ENCODE assay signal across 10 mouse cellular contexts in the genomic region with DNA sequence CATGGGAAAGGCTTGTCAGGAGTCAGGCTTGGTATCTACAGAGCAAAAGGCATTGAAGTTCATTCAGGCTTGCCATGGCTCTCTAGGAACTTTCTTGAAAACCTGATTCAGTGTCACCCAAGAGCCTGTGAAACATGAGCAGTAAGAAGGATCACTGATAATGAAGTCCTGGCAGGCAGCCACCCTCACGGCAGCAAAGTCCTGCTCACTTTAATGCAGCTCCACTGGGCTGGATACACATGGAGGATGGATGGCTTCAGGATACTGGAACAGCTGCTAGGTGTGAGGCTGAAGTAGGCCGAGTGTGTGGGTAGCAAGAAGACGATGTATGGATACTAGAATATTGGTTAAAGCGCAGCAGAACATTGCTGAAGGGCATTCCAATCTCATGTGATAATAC.
DNase-seq lines count a peak whose midpoint lies in the region; ATAC-seq and TF ChIP-seq lines count a peak whose summit lies in the region.
"Had no signal": no experiment of that assay in that cellular context is flagged by ENCODE, and none has a peak within 500 bp of the region (broad histone marks: within the 10 kb centered on the region; RNA-seq: fewer than 3 reads in every experiment).

No protein-coding gene starts in this region.

- H3K27me3 ChIP-seq in heart, adult 2 months (ENCODE audit: control insufficient read depth, insufficient read depth, low read length), result no peaks in the 10 kb centered on the region
- H3K27me3 ChIP-seq in liver, embryonic 12.5 days (replicated peaks), result no peaks in the 10 kb centered on the region
- no peaks in the 10 kb centered on the region for H3K27me3 ChIP-seq in MEL (ENCODE audit: control insufficient read depth in 1 of 2, insufficient read depth in 2 of 2, low read length in 2 of 2)
- no peaks in the 10 kb centered on the region for H3K27me3 ChIP-seq in forebrain, embryonic 15.5 days
- H3K27me3 ChIP-seq: heart, embryonic 15.5 days; stomach, embryonic 15.5 days had no signal

- no peaks in the 10 kb centered on the region for H3K36me3 ChIP-seq in heart, adult 2 months (ENCODE audit: control insufficient read depth, insufficient read depth, low read length)
- no peaks in the 10 kb centered on the region for H3K36me3 ChIP-seq in liver, embryonic 12.5 days
- H3K36me3 ChIP-seq in MEL (ENCODE audit: control insufficient read depth in 1 of 2, insufficient read depth in 2 of 2, low read length in 2 of 2), result no peaks in the 10 kb centered on the region
- H3K36me3 ChIP-seq in forebrain, embryonic 15.5 days, result no peaks in the 10 kb centered on the region
- H3K36me3 ChIP-seq: heart, embryonic 15.5 days; stomach, embryonic 15.5 days had no signal

- no peak overlapping the region for H3K4me3 ChIP-seq in heart, adult 2 months
- no peak overlapping the region for H3K4me3 ChIP-seq in liver, embryonic 12.5 days
- H3K4me3 ChIP-seq in MEL (ENCODE audit: control insufficient read depth in 1 of 2, insufficient read depth in 1 of 2, low read depth in 2 of 2, low read length in 2 of 2), result no peak overlapping the region
- no peak overlapping the region for H3K4me3 ChIP-seq in forebrain, embryonic 15.5 days
- H3K4me3 ChIP-seq: heart, embryonic 15.5 days; stomach, embryonic 15.5 days had no signal

- H3K4me1 ChIP-seq in heart, adult 2 months (ENCODE audit: control insufficient read depth, insufficient read depth, low read length), result no peaks in the 10 kb centered on the region
- no peaks in the 10 kb centered on the region for H3K4me1 ChIP-seq in liver, embryonic 12.5 days
- H3K4me1 ChIP-seq in MEL (ENCODE audit: control insufficient read depth in 1 of 2, insufficient read depth in 2 of 2, low read length in 2 of 2), result no peaks in the 10 kb centered on the region
- 0 out of 2 replicates have a peak, but pooled peaks cover 3% of the 10 kb centered on the region for H3K4me1 ChIP-seq in forebrain, embryonic 15.5 days
- H3K4me1 ChIP-seq: stomach, embryonic 15.5 days had no signal

- TF ChIP-seq POLR2A in heart, adult 2 months (IDR thresholded peaks at IDR 0.05; ENCODE audit: insufficient read depth, low read depth, low read length), result no peak
- TF ChIP-seq POLR2A in MEL (IDR thresholded peaks at IDR 0.05; ENCODE audit: control insufficient read depth in 1 of 2, insufficient read depth in 1 of 2, low read depth in 1 of 2, low read length in 2 of 2, poor library complexity in 1 of 2), result no peak

- ATAC-seq in liver, embryonic 12.5 days, result no peak
- peak; percentile 93 for ATAC-seq in forebrain, embryonic 15.5 days (replicated peaks)
- ATAC-seq: liver, postnatal 0 days had no signal

- no peak overlapping the region for H3K27ac ChIP-seq in heart, adult 2 months
- no peak overlapping the region for H3K27ac ChIP-seq in liver, embryonic 12.5 days
- no peak overlapping the region for H3K27ac ChIP-seq in MEL (ENCODE audit: control insufficient read depth, low read depth, low read length)
- no peak overlapping the region for H3K27ac ChIP-seq in forebrain, embryonic 15.5 days (replicated peaks)
- H3K27ac ChIP-seq: heart, embryonic 15.5 days; stomach, embryonic 15.5 days had no signal

- no peak for TF ChIP-seq CTCF in heart, adult 2 months (IDR thresholded peaks at IDR 0.05)
- TF ChIP-seq CTCF in MEL (IDR thresholded peaks at IDR 0.05 in 2 of 3, conservative IDR thresholded peaks at IDR 0.05 in 1 of 3; ENCODE audit: control insufficient read depth in 1 of 3, insufficient read depth in 1 of 3, low read depth in 2 of 3, low read length in 3 of 3, poor library complexity in 1 of 3, severe bottlenecking in 1 of 3), result no peak

- peak; percentile 0 to 3 for DNase-seq in heart, adult 18-20 months
- no peak for DNase-seq in heart, adult 2 months
- peak; percentile 3 for DNase-seq in liver
- peak; percentile 63 for DNase-seq in MEL (ENCODE audit: low read depth, low spot score)
- DNase-seq in thymus, postnatal 14 days, result no peak
- DNase-seq: liver, postnatal 0 days had no signal

- intact Hi-C loops in heart, adult 2 months (cut with DNase I), result no loop called here

- no peak for TF ChIP-seq RAD21 in MEL (IDR thresholded peaks at IDR 0.05; ENCODE audit: low read depth, low read length)

- no peak overlapping the region for H3K4me2 ChIP-seq in liver, embryonic 12.5 days
- no peak overlapping the region for H3K4me2 ChIP-seq in forebrain, embryonic 15.5 days (replicated peaks)
- H3K4me2 ChIP-seq: heart, embryonic 15.5 days; stomach, embryonic 15.5 days had no signal

- WGBS in heart, adult 2 months, result 36% methylated on average over 4 of the region's 4 CpGs
- WGBS in liver, embryonic 12.5 days (ENCODE audit: insufficient replicate concordance), result 71% methylated on average over 4 of the region's 4 CpGs
- 30% methylated on average over 4 of the region's 4 CpGs for WGBS in forebrain, embryonic 15.5 days

- TF ChIP-seq EP300 in heart, adult 2 months (IDR thresholded peaks at IDR 0.05; ENCODE audit: insufficient read depth, low read depth, low read length), result no peak
- no peak for TF ChIP-seq EP300 in MEL (IDR thresholded peaks at IDR 0.05; ENCODE audit: low read depth in 1 of 2, low read length in 2 of 2)

- H3K9ac ChIP-seq in heart, adult 2 months (ENCODE audit: low read depth, low read length), result no peak overlapping the region
- no peak overlapping the region for H3K9ac ChIP-seq in liver, embryonic 12.5 days
- no peak overlapping the region for H3K9ac ChIP-seq in MEL (ENCODE audit: control insufficient read depth, low read depth, low read length, poor library complexity, severe bottlenecking)
- H3K9ac ChIP-seq in forebrain, embryonic 15.5 days (replicated peaks), result no peak overlapping the region
- H3K9ac ChIP-seq: heart, embryonic 15.5 days; liver, postnatal 0 days; stomach, embryonic 15.5 days had no signal

- H3K9me3 ChIP-seq in liver, embryonic 12.5 days (replicated peaks), result no peaks in the 10 kb centered on the region
- H3K9me3 ChIP-seq in MEL (replicated peaks; ENCODE audit: insufficient read depth, low read length), result no peaks in the 10 kb centered on the region
- H3K9me3 ChIP-seq in forebrain, embryonic 15.5 days, result no peaks in the 10 kb centered on the region
- H3K9me3 ChIP-seq: heart, embryonic 15.5 days; stomach, embryonic 15.5 days had no signal

- H3K79me2 ChIP-seq in heart, adult 2 months (replicated peaks; ENCODE audit: control insufficient read depth, insufficient read depth, low read length), result no peaks in the 10 kb centered on the region
- no peaks in the 10 kb centered on the region for H3K79me2 ChIP-seq in MEL (ENCODE audit: control insufficient read depth, insufficient read depth, low read length, poor library complexity)

TF ChIP-seq in MEL, 35 proteins besides CTCF, POLR2A, EP300 and RAD21:
- TF ChIP-seq MYC (IDR thresholded peaks at IDR 0.05; ENCODE audit: low read depth, low read length) (no peak), MEF2A (IDR thresholded peaks at IDR 0.05; ENCODE audit: extremely low read depth, insufficient replicate concordance, low read depth, low read length, poor library complexity, severe bottlenecking) (no peak), MAZ (IDR thresholded peaks at IDR 0.05; ENCODE audit: low read depth, low read length) (no peak), NRF1 (IDR thresholded peaks at IDR 0.05; ENCODE audit: insufficient read depth, low read depth, low read length, poor library complexity, severe bottlenecking) (no peak), ZNF384 (IDR thresholded peaks at IDR 0.05; ENCODE audit: low read depth, low read length) (no peak), MAFK (IDR thresholded peaks at IDR 0.05; ENCODE audit: borderline replicate concordance, low read depth, low read length) (no peak), ETS1 (IDR thresholded peaks at IDR 0.05; ENCODE audit: low read depth, low read length) (no peak), SMC3 (IDR thresholded peaks at IDR 0.05; ENCODE audit: low read depth, low read length) (no peak), UBTF (IDR thresholded peaks at IDR 0.05; ENCODE audit: borderline replicate concordance, insufficient read depth, low read depth, low read length) (no peak), BHLHE40 (IDR thresholded peaks at IDR 0.05; ENCODE audit: borderline replicate concordance, low read depth, low read length) (no peak)

Comparison
In these comparisons a context has a peak if more than half of its experiments do, and no peak if none do; other contexts are left out.
1. DNase-seq: peak in heart, adult 18-20 months (2 of 2), liver (single experiment) and MEL (single experiment); none in heart, adult 2 months (0 of 2) and thymus, postnatal 14 days (single experiment).